Mouse (Mus musculus): ENCODE measurements at regions not wholly inside any gene's neighbourhood (a gene's known extent, or its start where the extent isn't known, plus 50 kb on each side); places are given as distances from the start of the nearest gene placed in this dataset.
"Not testable (repeated sequence)": the region's sequence is repeated elsewhere in the genome, so short reads cannot be mapped to it uniquely, and the experiment has no call there.

- DNase-seq (ENCODE audit: low spot score in 2 of 2), result no peak
Observed at GRCm38 (mm10) chr17:29430401-29430800, 60.2 kb upstream of the Pim1 start.

DNA sequence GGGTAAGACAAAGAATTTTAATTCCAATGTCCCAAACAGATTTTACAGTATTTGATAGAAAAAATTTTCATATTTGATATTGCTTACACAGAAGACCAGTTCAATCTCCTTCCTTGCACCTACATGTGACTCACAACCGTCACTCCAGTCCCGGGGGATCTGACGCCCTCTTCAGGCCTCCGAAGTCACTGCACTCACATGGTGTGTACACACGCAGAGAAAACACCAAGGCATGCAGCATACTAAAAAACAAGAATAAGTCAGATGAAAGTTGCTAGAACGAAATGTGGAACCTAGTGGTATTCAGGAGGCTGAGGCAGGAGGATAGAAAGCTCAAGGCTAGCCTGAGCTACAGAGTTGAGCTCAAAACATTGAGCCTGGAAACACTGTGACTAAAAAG, 59.7 kb upstream of the Pim1 start:
- no peak for DNase-seq (ENCODE audit: low spot score in 2 of 2)

DNA sequence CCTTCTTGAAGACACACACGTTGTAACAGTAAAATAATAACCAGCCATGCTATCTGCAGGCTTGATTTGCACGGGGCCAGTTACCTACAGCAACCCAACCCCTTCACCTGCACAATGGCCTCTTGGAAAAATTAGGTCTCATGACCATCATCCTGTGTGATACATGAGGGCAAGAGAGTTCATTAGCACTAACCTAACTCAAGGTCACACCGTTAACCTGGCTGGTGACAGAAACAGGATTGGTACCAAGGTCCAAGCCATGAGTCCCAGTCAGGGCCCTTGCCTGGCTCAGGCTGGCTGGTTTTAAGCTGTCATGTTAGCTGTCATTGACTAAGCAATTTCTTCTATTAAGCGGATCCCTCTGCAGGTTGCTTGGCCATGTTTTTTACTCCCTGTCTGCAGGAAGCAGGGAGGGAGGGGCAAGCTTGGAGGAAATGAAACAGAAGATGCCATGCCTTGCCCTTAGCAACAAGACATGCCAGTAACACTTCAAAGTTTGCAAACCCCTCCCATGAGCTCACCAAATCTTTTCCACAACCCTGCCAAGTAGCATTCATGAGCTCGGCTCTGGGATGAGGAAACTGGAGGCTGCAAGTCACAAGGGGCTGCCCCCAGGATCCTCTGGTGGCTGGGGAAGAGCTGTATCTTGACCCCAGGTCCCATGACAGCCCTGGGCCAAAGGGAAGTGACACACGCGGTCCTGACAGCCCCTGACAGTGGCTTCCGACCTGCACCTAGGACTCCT, 58.8 kb upstream of the Pim1 start:
- no peak for DNase-seq (ENCODE audit: low spot score in 2 of 2)

- DNase-seq (ENCODE audit: low spot score in 2 of 2), result no peak
Observed at GRCm38 (mm10) chr17:29432666-29433065, 57.9 kb upstream of the Pim1 start.

- DNase-seq (ENCODE audit: low spot score in 2 of 2), result no peak
Observed at GRCm38 (mm10) chr17:29433370-29433769, 57.2 kb upstream of the Pim1 start.

GRCm38 (mm10) chr17:29434074-29434944, 56.2 kb upstream of the Pim1 start:
- no peak for DNase-seq (ENCODE audit: low spot score in 2 of 2)

DNA sequence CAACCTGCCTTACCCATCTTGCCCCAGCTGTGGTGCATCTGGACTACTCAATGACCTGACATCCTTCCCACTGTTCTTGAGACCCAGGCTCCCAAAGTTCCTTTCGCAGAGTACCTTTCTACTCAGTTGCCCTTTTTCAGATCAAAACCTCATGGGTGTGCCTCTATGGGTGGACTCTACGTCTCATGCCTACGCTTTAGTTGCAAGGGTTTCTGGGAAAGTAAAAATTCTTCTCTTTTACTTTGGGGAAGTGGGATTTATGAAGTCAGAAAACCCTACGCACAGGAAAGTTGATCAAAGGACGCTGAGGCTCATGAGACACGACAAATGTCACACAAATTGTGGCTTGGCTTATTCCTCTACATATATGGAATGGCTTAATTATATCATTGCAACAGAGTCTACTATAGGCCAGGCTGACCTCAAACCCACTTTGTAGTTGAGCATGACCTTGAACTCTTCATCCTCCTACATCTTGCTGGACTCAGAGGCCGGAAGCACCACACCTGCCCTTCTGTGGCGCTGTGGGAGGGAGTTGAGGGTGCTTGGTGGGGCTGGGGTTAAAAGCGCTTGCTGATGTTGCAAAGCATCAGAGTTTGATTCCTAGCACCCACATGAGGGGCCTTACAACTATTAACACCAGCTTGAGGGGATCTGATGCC, 55.1 kb upstream of the Pim1 start:
- no peak for DNase-seq (ENCODE audit: low spot score in 2 of 2)

- not testable (repeated sequence) for DNase-seq (ENCODE audit: low spot score in 2 of 2)
Observed at GRCm38 (mm10) chr17:29436484-29436870, 54.1 kb upstream of the Pim1 start.

DNA sequence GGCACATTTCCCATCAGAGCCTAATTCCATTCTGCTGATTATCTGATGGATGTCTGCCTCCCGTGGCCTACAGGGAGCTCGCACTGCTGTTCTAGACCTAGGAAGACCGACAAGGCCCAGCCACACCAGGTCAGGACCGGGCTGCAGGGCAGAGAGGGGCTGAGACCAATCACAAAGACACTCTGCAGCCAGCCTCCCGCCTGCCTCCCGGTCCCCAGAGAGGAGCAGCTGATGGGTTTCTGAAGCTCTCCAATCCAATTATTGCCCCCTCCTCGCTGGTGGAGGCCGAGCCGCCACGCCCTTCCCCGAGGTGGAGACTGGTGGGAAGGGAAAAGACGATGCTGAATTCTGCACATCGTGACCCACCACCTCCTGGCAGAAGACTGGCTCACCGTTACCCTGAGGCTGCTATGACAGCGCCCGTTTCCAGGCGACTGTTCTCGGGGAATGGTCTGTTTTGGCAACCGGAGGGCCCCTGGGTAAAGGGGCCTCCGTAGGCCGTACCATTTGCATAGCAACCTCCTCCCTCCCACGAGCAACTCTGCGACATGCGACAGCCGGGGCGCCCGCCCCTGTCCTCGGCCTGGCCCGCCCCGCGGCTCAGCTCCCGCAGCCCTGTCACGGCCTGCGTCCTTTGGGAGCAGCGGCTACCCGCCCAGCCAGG, 53.5 kb upstream of the Pim1 start:
- peak; percentile 59 to 70 for DNase-seq (ENCODE audit: low spot score in 2 of 2)

DNA sequence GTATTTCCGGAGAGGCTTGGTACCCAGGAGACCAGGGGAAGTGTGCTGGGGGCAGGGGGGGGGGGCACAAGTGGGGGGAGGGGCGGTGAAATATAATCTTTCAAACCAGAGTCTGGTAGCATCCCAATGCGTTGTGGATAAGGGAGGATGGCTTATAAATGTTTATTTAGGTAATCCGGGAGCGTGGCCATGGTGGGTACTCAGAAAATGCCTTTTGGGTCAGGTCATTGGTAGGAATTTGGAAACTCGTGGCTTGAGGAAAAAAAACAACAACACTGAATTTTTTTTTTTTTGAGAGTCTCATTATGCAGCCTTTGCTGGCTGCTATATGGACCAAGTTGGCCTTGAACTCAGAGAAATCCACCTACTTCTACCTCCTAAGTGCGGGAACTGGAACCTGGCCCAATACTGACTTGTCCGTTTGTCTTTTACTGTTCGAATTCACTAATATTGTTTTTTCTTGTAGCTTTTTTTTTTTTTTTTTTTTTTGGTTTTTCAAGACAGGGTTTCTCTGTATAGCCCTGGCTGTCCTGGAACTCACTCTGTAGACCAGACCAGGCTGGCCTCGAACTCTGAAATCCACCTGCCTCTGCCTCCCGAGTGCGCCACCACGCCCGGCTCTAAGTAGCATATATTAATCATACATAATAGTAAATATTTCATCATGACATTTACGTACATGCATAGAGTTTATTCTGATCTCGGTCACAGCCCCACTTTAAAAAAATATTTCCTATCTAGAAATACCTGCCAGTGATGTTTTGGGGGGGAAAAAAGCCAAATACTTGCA, 52.8 kb upstream of the Pim1 start:
- no peak for DNase-seq (ENCODE audit: low spot score in 2 of 2)

DNA sequence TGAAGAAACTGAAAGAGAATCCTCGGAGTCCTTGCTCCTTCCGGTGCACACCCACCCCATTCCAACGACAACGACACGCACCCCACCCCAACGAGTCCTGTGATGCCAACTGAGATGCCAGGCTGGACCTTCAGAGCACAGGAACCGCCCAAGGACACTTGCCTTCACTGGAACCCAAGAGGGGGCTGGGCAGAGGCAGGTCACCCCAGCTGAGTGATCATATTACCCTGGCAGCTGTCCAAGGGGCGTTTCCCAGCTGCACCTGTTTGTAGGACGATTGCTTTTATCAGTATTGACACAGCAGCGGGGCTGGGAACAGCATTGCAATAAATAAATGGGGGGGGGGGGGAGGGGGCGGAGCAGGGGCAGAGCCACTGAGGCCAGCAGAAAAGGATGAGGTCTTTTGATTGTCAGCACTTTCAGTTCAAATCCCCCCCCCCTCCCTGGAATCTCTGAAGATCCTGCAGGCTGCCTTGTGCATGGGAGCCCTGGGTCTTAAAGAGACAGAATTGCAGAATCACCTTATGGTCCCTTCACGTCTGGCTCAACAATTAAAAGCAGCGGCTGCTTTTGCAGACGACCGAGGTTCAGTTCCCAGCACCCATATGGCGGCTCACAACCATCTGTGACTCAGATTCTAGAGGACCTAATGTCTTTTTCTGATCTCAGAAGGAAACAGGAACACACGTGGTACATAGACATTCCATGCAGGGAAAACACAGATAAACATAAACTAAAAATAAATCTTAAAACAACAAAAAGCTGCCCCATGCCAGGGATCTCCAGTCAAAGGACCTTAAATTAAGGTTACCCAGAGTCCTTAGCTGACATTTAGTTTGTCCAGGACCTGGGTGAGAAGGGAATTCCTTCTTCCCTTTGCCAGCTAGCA, 52.0 kb upstream of the Pim1 start:
- peak in 1 of 2 experiments; percentile 53 for DNase-seq (ENCODE audit: low spot score in 2 of 2)

DNA sequence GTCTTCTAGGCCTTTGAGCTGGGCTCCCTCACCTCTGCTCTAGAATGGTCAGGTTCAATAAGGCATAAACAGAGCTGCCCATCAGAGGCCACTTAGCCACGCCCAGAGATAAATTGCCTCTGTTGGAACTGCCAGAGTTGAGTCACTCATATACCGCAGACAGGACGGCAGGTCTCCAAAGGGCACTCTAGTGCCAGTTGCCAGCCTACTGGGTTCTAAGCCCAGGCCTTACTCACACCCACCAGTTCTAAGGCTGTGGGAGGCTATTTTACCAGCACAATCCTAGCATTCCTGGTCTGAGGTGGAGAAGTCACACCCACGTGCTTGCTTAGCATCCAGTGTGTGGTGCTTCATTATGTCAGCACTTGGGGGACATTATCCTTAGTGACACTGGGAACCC, 50.6 kb upstream of the Pim1 start:
- DNase-seq (ENCODE audit: low spot score in 2 of 2), result no peak

DNA sequence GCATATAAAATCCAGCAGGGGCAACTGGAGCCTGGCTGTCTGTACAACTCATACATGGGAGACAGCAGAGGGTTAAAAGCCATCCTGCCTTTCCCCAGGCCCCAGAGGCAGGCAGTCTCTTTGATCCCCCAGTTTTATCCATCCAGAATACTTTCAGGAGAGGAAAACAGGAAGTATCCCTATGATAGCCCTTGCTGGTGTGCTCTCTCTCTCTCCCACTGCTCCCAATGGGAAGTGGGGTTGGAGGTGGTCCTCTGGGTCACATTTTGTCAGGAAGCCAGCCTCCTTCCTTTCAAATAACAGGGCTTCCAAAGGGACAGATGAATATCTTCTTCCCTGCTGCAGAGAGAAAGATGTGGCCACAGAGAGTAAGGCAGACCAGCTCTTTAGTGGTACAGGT, 50.1 kb upstream of the Pim1 start:
- no peak for DNase-seq (ENCODE audit: low spot score in 2 of 2)

All from cerebellum, postnatal 4 days (tissue).